Mouse (Mus musculus): ENCODE measurements around the gene Luc7l2. TPM values are rescaled to one million over a fixed set of nuclear protein-coding genes. Genes with fewer than 3 reads are reported as not detected.

Luc7l2 gene
- total and polyA plus RNA-seq, 2 experiments from 2014 or later, result 40.3 to 51.5 TPM

DNA sequence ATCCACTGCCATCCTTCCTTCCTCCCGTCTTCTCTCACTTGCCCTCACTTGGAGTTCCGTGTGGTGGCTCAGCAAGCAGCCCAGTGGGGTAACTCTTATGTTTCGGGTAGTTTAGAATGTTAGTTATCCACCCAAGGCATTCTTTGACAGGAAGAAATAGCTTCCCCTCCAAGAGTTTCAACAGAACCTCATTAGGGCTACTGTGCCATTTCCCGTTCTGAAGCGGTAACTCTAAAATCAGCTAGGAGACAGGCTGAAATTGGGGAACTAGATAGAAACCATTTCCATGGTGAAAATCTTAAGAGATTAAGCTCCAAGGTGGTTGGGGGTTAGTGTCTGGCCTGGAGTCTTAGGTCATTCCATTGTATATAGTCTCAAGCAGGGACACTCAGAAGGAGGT is 90.1 kb downstream of the Luc7l2 start:
- no peaks in the 10 kb centered on the region for H3K36me3 ChIP-seq (ENCODE audit: insufficient read depth, low read length)
- H3K4me1 ChIP-seq (ENCODE audit: insufficient read depth, low read length), result peaks cover 6% of the 10 kb centered on the region; the same call in 1 of the 2 replicates
- 69% methylated on average over 5 of the region's 5 CpGs for WGBS
- H3K9ac ChIP-seq (replicated peaks; ENCODE audit: low read length, poor library complexity, severe bottlenecking), result no peak overlapping the region
- ATAC-seq (ENCODE audit: low FRiP score) (no peak), DNase-seq (ENCODE audit: low spot score) (no peak)
- H3K27me3 ChIP-seq (ENCODE audit: insufficient read depth, low read length), result peaks cover 23% of the 10 kb centered on the region
- no peak overlapping the region for H3K4me2 ChIP-seq (ENCODE audit: low read depth, low read length, poor library complexity, severe bottlenecking)
- TF ChIP-seq CTCF (IDR thresholded peaks at IDR 0.05), result no peak
- no peak overlapping the region for H3K27ac ChIP-seq (ENCODE audit: low read depth, low read length)
- H3K9me3 ChIP-seq (ENCODE audit: low read length), result no peaks in the 10 kb centered on the region
- no peak overlapping the region for H3K4me3 ChIP-seq (ENCODE audit: low read depth, low read length)

DNA sequence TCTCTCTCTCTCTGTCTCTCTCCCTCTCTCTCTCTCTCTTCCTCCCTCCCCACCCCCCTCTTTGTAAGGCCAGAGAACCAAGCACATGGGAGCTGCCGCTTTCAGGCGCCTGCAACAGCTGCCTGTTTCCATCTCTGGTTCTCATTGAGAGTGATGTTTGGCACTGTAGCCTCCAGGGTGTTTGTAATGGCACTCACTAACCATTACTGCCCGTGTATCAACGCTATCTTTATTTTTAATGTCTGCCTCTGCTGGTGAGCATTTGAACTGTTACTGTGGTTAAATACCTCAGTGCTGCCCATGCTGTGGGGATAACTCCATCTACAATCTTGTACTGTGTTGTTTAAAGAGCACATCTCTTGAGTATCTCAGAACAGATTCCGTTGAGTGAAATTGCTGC is 90.5 kb downstream of the Luc7l2 start:
- H3K27me3 ChIP-seq (ENCODE audit: insufficient read depth, low read length), result peaks cover 19% of the 10 kb centered on the region
- H3K4me3 ChIP-seq (ENCODE audit: low read depth, low read length), result no peak overlapping the region
- H3K36me3 ChIP-seq (ENCODE audit: insufficient read depth, low read length), result no peaks in the 10 kb centered on the region
- DNase-seq (ENCODE audit: low spot score) (peak; percentile 18), ATAC-seq (ENCODE audit: low FRiP score) (no peak)
- H3K9ac ChIP-seq (replicated peaks; ENCODE audit: low read length, poor library complexity, severe bottlenecking), result no peak overlapping the region
- H3K4me1 ChIP-seq (ENCODE audit: insufficient read depth, low read length), result peaks cover 4% of the 10 kb centered on the region; the same call in 1 of the 2 replicates
- H3K4me2 ChIP-seq (ENCODE audit: low read depth, low read length, poor library complexity, severe bottlenecking), result no peak overlapping the region
- WGBS, result 45% methylated on average over 5 of the region's 5 CpGs
- no peaks in the 10 kb centered on the region for H3K9me3 ChIP-seq (ENCODE audit: low read length)
- no peak overlapping the region for H3K27ac ChIP-seq (ENCODE audit: low read depth, low read length)
- peak; percentile 53 for TF ChIP-seq CTCF (IDR thresholded peaks at IDR 0.05)

DNA sequence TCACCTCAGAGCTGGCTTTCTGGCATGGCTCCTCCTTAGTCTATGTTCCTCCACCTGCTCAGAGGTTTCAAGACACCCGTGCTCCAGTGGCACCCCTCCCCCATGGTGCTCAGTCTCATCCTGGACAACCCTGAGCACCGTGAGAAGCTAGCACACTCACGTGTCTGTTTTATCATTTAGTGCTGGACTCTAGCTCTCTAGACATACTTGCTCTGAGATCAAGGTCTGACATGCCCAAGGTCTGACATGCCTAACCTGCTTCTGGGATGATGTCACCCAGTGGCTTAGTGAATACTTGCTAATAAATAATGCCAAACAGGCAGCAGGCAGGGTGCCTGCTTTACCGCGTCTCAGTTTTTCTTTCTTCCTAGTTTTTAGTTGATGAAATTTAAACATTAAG is 91.5 kb downstream of the Luc7l2 start:
- Histone ChIP-seq H3K27ac (ENCODE audit: low read depth, low read length) (no peak overlapping the region), H3K4me2 (ENCODE audit: low read depth, low read length, poor library complexity, severe bottlenecking) (no peak overlapping the region), H3K9ac (replicated peaks; ENCODE audit: low read length, poor library complexity, severe bottlenecking) (no peak overlapping the region), H3K4me3 (ENCODE audit: low read depth, low read length) (no peak overlapping the region), H3K27me3 (ENCODE audit: insufficient read depth, low read length) (peaks cover 12% of the 10 kb centered on the region), H3K9me3 (ENCODE audit: low read length) (no peaks in the 10 kb centered on the region), H3K4me1 (ENCODE audit: insufficient read depth, low read length) (no peaks in the 10 kb centered on the region), H3K36me3 (ENCODE audit: insufficient read depth, low read length) (no peaks in the 10 kb centered on the region)
- WGBS, result 81% methylated on average over 5 of the region's 5 CpGs
- DNase-seq (ENCODE audit: low spot score) (no peak), ATAC-seq (ENCODE audit: low FRiP score) (no peak)
- TF ChIP-seq CTCF (IDR thresholded peaks at IDR 0.05), result no peak

DNA sequence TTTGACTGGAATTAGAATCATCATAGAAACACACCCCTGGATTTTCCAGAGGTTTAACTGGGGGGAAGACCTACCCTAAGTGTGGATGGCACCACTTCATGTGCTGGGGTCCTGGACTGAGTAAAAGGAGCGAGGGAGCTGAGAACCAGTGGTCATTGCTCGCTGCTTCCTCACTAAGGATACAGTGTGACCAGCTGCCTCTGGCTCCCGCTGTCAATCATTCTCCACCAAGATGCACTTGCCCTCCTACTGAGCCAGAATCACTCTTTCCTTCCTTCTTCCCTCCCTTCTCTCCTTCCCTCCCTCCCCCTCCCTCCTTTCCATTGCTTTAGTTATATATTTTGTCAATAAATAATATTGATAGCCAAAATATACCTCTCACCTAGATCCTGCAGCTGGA is 91.9 kb downstream of the Luc7l2 start:
- Histone ChIP-seq H3K36me3 (ENCODE audit: insufficient read depth, low read length) (no peaks in the 10 kb centered on the region), H3K27me3 (ENCODE audit: insufficient read depth, low read length) (peaks cover 8% of the 10 kb centered on the region), H3K9ac (replicated peaks; ENCODE audit: low read length, poor library complexity, severe bottlenecking) (no peak overlapping the region), H3K4me1 (ENCODE audit: insufficient read depth, low read length) (no peaks in the 10 kb centered on the region), H3K27ac (ENCODE audit: low read depth, low read length) (no peak overlapping the region), H3K9me3 (ENCODE audit: low read length) (no peaks in the 10 kb centered on the region), H3K4me3 (ENCODE audit: low read depth, low read length) (no peak overlapping the region), H3K4me2 (ENCODE audit: low read depth, low read length, poor library complexity, severe bottlenecking) (no peak overlapping the region)
- TF ChIP-seq CTCF (IDR thresholded peaks at IDR 0.05), result no peak
- ATAC-seq (ENCODE audit: low FRiP score) (no peak), DNase-seq (ENCODE audit: low spot score) (no peak)
- 77% methylated on average over 3 of the region's 3 CpGs for WGBS

DNA sequence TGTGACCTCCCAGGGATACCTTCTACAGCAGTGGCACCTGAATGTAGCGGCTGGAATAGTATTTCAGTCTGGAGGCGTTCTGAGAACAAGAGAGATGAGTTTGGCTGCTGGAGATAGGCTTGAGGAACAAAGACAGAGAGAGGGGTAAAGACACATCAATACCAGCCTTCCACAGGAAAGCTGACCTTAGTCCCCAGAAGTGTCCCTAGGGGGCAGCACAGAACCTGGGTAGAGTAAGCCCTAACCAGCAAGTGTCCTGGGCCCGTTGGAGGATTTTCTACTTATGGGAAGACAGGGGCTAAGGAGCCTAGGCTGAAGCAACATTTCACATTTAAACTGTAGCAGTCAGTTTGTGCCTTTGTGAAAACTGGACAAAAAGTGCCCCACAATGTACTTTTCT is 98.4 kb downstream of the Luc7l2 start:
- no peak for DNase-seq (ENCODE audit: low spot score)
- Histone ChIP-seq H3K4me1 (ENCODE audit: insufficient read depth, low read length) (no peaks in the 10 kb centered on the region), H3K9ac (replicated peaks; ENCODE audit: low read length, poor library complexity, severe bottlenecking) (no peak overlapping the region), H3K4me3 (ENCODE audit: low read depth, low read length) (no peak overlapping the region), H3K27ac (ENCODE audit: low read depth, low read length) (no peak overlapping the region), H3K36me3 (ENCODE audit: insufficient read depth, low read length) (no peaks in the 10 kb centered on the region), H3K9me3 (ENCODE audit: low read length) (no peaks in the 10 kb centered on the region), H3K27me3 (ENCODE audit: insufficient read depth, low read length) (no peaks in the 10 kb centered on the region), H3K4me2 (ENCODE audit: low read depth, low read length, poor library complexity, severe bottlenecking) (no peak overlapping the region)
- WGBS, result 70% methylated on average over 3 of the region's 3 CpGs
- no peak for TF ChIP-seq CTCF (IDR thresholded peaks at IDR 0.05)
- no peak for ATAC-seq (ENCODE audit: low FRiP score)

DNA sequence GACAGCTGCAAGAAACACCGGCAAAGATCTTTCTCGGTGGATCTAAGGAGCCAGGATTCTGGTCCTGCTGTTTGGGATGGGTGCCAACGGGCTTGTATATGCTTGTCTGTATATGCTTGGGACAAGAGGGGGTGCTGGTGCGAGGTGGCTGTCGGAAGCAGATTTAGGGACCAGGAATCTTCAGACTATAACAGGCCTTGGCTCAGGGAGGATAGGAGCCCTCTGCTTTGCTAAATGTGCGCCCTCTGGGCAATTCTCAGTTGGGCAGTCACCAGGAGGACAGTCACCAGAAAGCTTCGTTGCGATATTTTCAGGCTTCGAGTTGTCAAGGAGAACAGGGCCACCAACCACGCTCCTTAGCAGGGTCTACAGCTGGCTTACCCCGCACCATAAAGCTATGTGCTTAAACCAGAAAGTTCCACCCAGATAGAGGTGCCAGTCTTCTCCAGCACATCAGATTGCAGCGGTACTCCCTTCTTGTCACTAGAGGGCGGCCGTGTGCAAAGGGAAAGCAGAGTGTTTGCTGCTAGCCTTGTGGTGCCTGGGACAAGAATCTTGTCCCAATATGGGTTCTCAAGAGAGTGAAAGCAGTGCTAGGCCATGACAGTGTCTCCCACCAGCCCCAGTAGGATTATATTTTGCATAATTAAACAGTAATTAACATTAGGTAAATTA is 99.3 kb downstream of the Luc7l2 start:
- peak; percentile 41; the same call in 1 of the 2 replicates for ATAC-seq (ENCODE audit: low FRiP score)
- H3K4me3 ChIP-seq (ENCODE audit: low read depth, low read length), result no peak overlapping the region
- DNase-seq (ENCODE audit: low spot score), result peak; percentile 81
- no peak overlapping the region for H3K4me2 ChIP-seq (ENCODE audit: low read depth, low read length, poor library complexity, severe bottlenecking)
- TF ChIP-seq CTCF (IDR thresholded peaks at IDR 0.05), result peak; percentile 98
- no peaks in the 10 kb centered on the region for H3K27me3 ChIP-seq (ENCODE audit: insufficient read depth, low read length)
- no peaks in the 10 kb centered on the region for H3K36me3 ChIP-seq (ENCODE audit: insufficient read depth, low read length)
- WGBS, result 39% methylated on average over 14 of the region's 14 CpGs
- H3K9ac ChIP-seq (replicated peaks; ENCODE audit: low read length, poor library complexity, severe bottlenecking), result no peak overlapping the region
- H3K27ac ChIP-seq (ENCODE audit: low read depth, low read length), result no peak overlapping the region
- H3K4me1 ChIP-seq (ENCODE audit: insufficient read depth, low read length), result no peaks in the 10 kb centered on the region
- H3K9me3 ChIP-seq (ENCODE audit: low read length), result no peaks in the 10 kb centered on the region

Small RNAs within 50 kb of the gene (microRNA-seq; reads per million reads assigned to microRNA genes)
- gene Mir7670 (ENCODE audit: borderline number of aligned reads), result not detected

Other genes starting within 250 kb of the Luc7l2 start
- gene Zc3hav1, start 196.7 kb upstream of the Luc7l2 start, total RNA-seq (2014; rRNA removed), result 3.5 and 4.5 TPM in 2 replicates
- gene Zc3hav1, start 196.7 kb upstream of the Luc7l2 start, polyA plus RNA-seq (2015; fragmentation: Nextera tagmentation; extraction: Ambion mirVana), result 2.1 and 2.4 TPM in 2 replicates
- 7.5 and 8.6 TPM in 2 replicates for gene Ttc26, start 169.9 kb upstream of the Luc7l2 start, total RNA-seq (2014; rRNA removed)
- gene Ttc26, start 169.9 kb upstream of the Luc7l2 start, polyA plus RNA-seq (2015; fragmentation: Nextera tagmentation; extraction: Ambion mirVana), result 2.8 and 3.3 TPM in 2 replicates
- 24.0 and 32.5 TPM in 2 replicates for gene Ubn2, start 117.4 kb upstream of the Luc7l2 start, total RNA-seq (2014; rRNA removed)
- 10.4 and 13.5 TPM in 2 replicates for gene Ubn2, start 117.4 kb upstream of the Luc7l2 start, polyA plus RNA-seq (2015; fragmentation: Nextera tagmentation; extraction: Ambion mirVana)
- gene Fmc1, start 17.8 kb upstream of the Luc7l2 start, total RNA-seq (2014; rRNA removed), result 48.3 and 48.4 TPM in 2 replicates
- gene Fmc1, start 17.8 kb upstream of the Luc7l2 start, polyA plus RNA-seq (2015; fragmentation: Nextera tagmentation; extraction: Ambion mirVana), result 226 and 228 TPM in 2 replicates
- 0.22 and 0.90 TPM in 2 replicates for gene Klrg2, start 85.9 kb downstream of the Luc7l2 start, total RNA-seq (2014; rRNA removed)
- gene Klrg2, start 85.9 kb downstream of the Luc7l2 start, polyA plus RNA-seq (2015; fragmentation: Nextera tagmentation; extraction: Ambion mirVana), result 0.21 and 0.37 TPM in 2 replicates
- gene Clec2l, start 111.7 kb downstream of the Luc7l2 start, total RNA-seq (2014; rRNA removed), result 123 and 128 TPM in 2 replicates
- gene Clec2l, start 111.7 kb downstream of the Luc7l2 start, polyA plus RNA-seq (2015; fragmentation: Nextera tagmentation; extraction: Ambion mirVana), result 49.2 and 56.3 TPM in 2 replicates